Mouse (Mus musculus): ENCODE results near the gene Myl6b. TPM values are rescaled to one million over a fixed set of nuclear protein-coding genes. Genes with fewer than 3 reads are reported as not detected.

Gene Myl6b
- polyA plus RNA-seq, 1 experiment = 2.4 TPM

DNA sequence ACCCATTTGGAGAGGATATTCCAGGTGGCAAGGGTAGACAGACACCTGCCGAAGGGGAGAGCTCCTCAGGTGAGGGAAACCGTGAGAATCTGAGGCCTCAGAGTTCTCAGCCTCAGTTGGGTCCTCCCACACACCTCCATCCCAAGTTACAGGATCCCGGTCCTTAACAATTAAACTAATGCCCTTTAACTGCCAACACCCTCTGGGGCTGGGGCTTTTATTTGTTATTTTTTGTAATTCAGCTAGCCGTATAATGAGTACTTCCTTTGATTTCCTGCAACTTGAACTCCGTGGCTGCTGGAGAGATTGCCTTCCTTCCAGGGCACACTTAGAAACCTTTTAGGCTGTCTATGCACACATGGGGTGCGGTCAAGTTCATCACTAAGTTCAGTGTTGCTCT, 54.1 kb downstream of the Myl6b start:
- no peak overlapping the region for H3K27ac ChIP-seq (ENCODE audit: control insufficient read depth, insufficient read depth, low read depth, low read length, poor library complexity)
- no peaks in the 10 kb centered on the region; the same call in 1 of the 2 replicates for H3K4me1 ChIP-seq (ENCODE audit: control insufficient read depth, insufficient read depth, low read length)
- TF ChIP-seq POLR2A (IDR thresholded peaks at IDR 0.05; ENCODE audit: borderline replicate concordance, control insufficient read depth, low read depth, low read length) = no peak
- TF ChIP-seq CTCF (IDR thresholded peaks at IDR 0.05; ENCODE audit: control insufficient read depth, insufficient read depth, low read length) = no peak
- no peak overlapping the region for H3K4me3 ChIP-seq (replicated peaks; ENCODE audit: control insufficient read depth, low read depth, low read length)
- 55% methylated on average over 6 of the region's 6 CpGs for WGBS

Other genes starting within 250 kb of the Myl6b start
- 3.2 and 4.4 TPM in 2 replicates for gene Apon, start 244.6 kb downstream of the Myl6b start, polyA plus RNA-seq (2011; ENCODE audit: insufficient read depth, insufficient read length, low replicate concordance, missing spikeins)
- gene Apof, start 230.0 kb downstream of the Myl6b start, polyA plus RNA-seq (2011; ENCODE audit: insufficient read depth, insufficient read length, low replicate concordance, missing spikeins) = 2.6 and 4.0 TPM in 2 replicates
- 32.7 and 54.1 TPM in 2 replicates for gene Stat2, start 228.1 kb downstream of the Myl6b start, polyA plus RNA-seq (2011; ENCODE audit: insufficient read depth, insufficient read length, low replicate concordance, missing spikeins)
- 1.5 and 2.1 TPM in 2 replicates for gene Il23a, start 199.9 kb downstream of the Myl6b start, polyA plus RNA-seq (2011; ENCODE audit: insufficient read depth, insufficient read length, low replicate concordance, missing spikeins)
- 20.1 and 32.1 TPM in 2 replicates for gene Pan2, start 195.3 kb downstream of the Myl6b start, polyA plus RNA-seq (2011; ENCODE audit: insufficient read depth, insufficient read length, low replicate concordance, missing spikeins)
- gene Cnpy2, start 176.2 kb downstream of the Myl6b start, polyA plus RNA-seq (2011; ENCODE audit: insufficient read depth, insufficient read length, low replicate concordance, missing spikeins) = 31.1 and 52.5 TPM in 2 replicates
- 61.9 and 64.4 TPM in 2 replicates for gene Cs, start 161.0 kb downstream of the Myl6b start, polyA plus RNA-seq (2011; ENCODE audit: insufficient read depth, insufficient read length, low replicate concordance, missing spikeins)
- gene Coq10a, start 129.7 kb downstream of the Myl6b start, polyA plus RNA-seq (2011; ENCODE audit: insufficient read depth, insufficient read length, low replicate concordance, missing spikeins) = 10.7 and 22.9 TPM in 2 replicates
- gene Ankrd52, start 121.6 kb downstream of the Myl6b start, polyA plus RNA-seq (2011; ENCODE audit: insufficient read depth, insufficient read length, low replicate concordance, missing spikeins) = 14.5 and 17.1 TPM in 2 replicates
- gene Slc39a5, start 97.5 kb downstream of the Myl6b start, polyA plus RNA-seq (2011; ENCODE audit: insufficient read depth, insufficient read length, low replicate concordance, missing spikeins) = not detected in 2 replicates
- 26.4 and 40.0 TPM in 2 replicates for gene Nabp2, start 87.2 kb downstream of the Myl6b start, polyA plus RNA-seq (2011; ENCODE audit: insufficient read depth, insufficient read length, low replicate concordance, missing spikeins)
- gene Rnf41, start 87.0 kb downstream of the Myl6b start, polyA plus RNA-seq (2011; ENCODE audit: insufficient read depth, insufficient read length, low replicate concordance, missing spikeins) = 8.5 and 17.3 TPM in 2 replicates
- 45.0 and 74.4 TPM in 2 replicates for gene Smarcc2, start 39.4 kb downstream of the Myl6b start, polyA plus RNA-seq (2011; ENCODE audit: insufficient read depth, insufficient read length, low replicate concordance, missing spikeins)
- 1,368 and 2,050 TPM in 2 replicates for gene Myl6, start 4.5 kb downstream of the Myl6b start, polyA plus RNA-seq (2011; ENCODE audit: insufficient read depth, insufficient read length, low replicate concordance, missing spikeins)
- 26.2 and 36.1 TPM in 2 replicates for gene Esyt1, start 27.2 kb upstream of the Myl6b start, polyA plus RNA-seq (2011; ENCODE audit: insufficient read depth, insufficient read length, low replicate concordance, missing spikeins)
- 7.0 and 9.8 TPM in 2 replicates for gene Zc3h10, start 49.1 kb upstream of the Myl6b start, polyA plus RNA-seq (2011; ENCODE audit: insufficient read depth, insufficient read length, low replicate concordance, missing spikeins)
- gene Rpl41, start 50.6 kb upstream of the Myl6b start, polyA plus RNA-seq (2011; ENCODE audit: insufficient read depth, insufficient read length, low replicate concordance, missing spikeins) = 2,208 and 2,695 TPM in 2 replicates
- gene Pa2g4, start 67.3 kb upstream of the Myl6b start, polyA plus RNA-seq (2011; ENCODE audit: insufficient read depth, insufficient read length, low replicate concordance, missing spikeins) = 80.3 and 116 TPM in 2 replicates
- 0.59 and 0.75 TPM in 2 replicates for gene Erbb3, start 91.0 kb upstream of the Myl6b start, polyA plus RNA-seq (2011; ENCODE audit: insufficient read depth, insufficient read length, low replicate concordance, missing spikeins)
- gene Rps26, start 128.1 kb upstream of the Myl6b start, polyA plus RNA-seq (2011; ENCODE audit: insufficient read depth, insufficient read length, low replicate concordance, missing spikeins) = 1,015 and 1,193 TPM in 2 replicates
- gene Ikzf4, start 147.3 kb upstream of the Myl6b start, polyA plus RNA-seq (2011; ENCODE audit: insufficient read depth, insufficient read length, low replicate concordance, missing spikeins) = not detected in 2 replicates
- 10.8 and 11.6 TPM in 2 replicates for gene Suox, start 175.4 kb upstream of the Myl6b start, polyA plus RNA-seq (2011; ENCODE audit: insufficient read depth, insufficient read length, low replicate concordance, missing spikeins)
- gene Rab5b, start 197.6 kb upstream of the Myl6b start, polyA plus RNA-seq (2011; ENCODE audit: insufficient read depth, insufficient read length, low replicate concordance, missing spikeins) = 26.4 and 35.4 TPM in 2 replicates
- gene Pmel, start 205.5 kb upstream of the Myl6b start, polyA plus RNA-seq (2011; ENCODE audit: insufficient read depth, insufficient read length, low replicate concordance, missing spikeins) = 1.4 TPM in 1 of 2 replicates, not detected in the other
- 60.6 and 62.9 TPM in 2 replicates for gene Cdk2, start 206.3 kb upstream of the Myl6b start, polyA plus RNA-seq (2011; ENCODE audit: insufficient read depth, insufficient read length, low replicate concordance, missing spikeins)
- 19.2 and 41.7 TPM in 2 replicates for gene Dgka, start 246.2 kb upstream of the Myl6b start, polyA plus RNA-seq (2011; ENCODE audit: insufficient read depth, insufficient read length, low replicate concordance, missing spikeins)
- 58.3 and 76.9 TPM in 2 replicates for gene Pym1, start 249.2 kb upstream of the Myl6b start, polyA plus RNA-seq (2011; ENCODE audit: insufficient read depth, insufficient read length, low replicate concordance, missing spikeins)

Data from bone marrow, adult 2 months (tissue).